Mouse (Mus musculus) liver, embryonic 14.5 days (tissue): ENCODE results near the gene Inka1. TPM values are rescaled to one million over a fixed set of nuclear protein-coding genes. Genes with fewer than 3 reads are reported as not detected.

ENCODE experiments used
- ATAC-seq: fragments of 200-750 bp; cut with Nextera tagmentation; 2 replicates; pipeline ENCODE4 v1.8.0; 2017; ENCODE audit warnings: moderate number of reproducible peaks, mild to moderate bottlenecking, moderate library complexity; ENCODE audit not compliant: insufficient read depth
- DNase-seq, 3 experiments: peaks; one replicate each; pipeline ENCODE4 v3.0.0-alpha.2; 2012 to 2013; ENCODE audit warnings: low read depth in 3 of 3, low spot score in 3 of 3
- H3K27ac ChIP-seq: fragments of 300-500 bp; sonication (generic); 2 replicates; pipeline ENCODE4 v1.5.1; 2014; ENCODE audit warnings: moderate library complexity, mild to moderate bottlenecking, control low read depth, inconsistent platforms
- H3K27me3 ChIP-seq: fragments of 300-500 bp; sonication (generic); 2 replicates; pipeline ENCODE4 v1.6.1; 2014; ENCODE audit warnings: mild to moderate bottlenecking, low read length, moderate library complexity; ENCODE audit not compliant: control insufficient read depth, insufficient read depth
- H3K36me3 ChIP-seq: fragments of 300-500 bp; sonication (generic); replicated peaks from 2 replicates; pipeline ENCODE4 v1.6.1; 2014; ENCODE audit warnings: low read depth; ENCODE audit not compliant: control insufficient read depth, insufficient read depth
- H3K4me1 ChIP-seq, 2 experiments: fragments of 200-500 bp in 1 of 2; fragments of 300-500 bp in 1 of 2; sonication (generic) in 1 of 2; replicated peaks; 2 replicates each; pipeline ENCODE4 v1.6.1; 2012 to 2014; ENCODE audit warnings: antibody characterized with exemption in 1 of 2, inconsistent platforms in 1 of 2, low read length in 1 of 2; ENCODE audit not compliant: control insufficient read depth in 2 of 2, insufficient read depth in 2 of 2
- H3K4me2 ChIP-seq: fragments of 300-500 bp; sonication (generic); 2 replicates; pipeline ENCODE4 v1.6.1; 2014; ENCODE audit warnings: low read depth, mild to moderate bottlenecking, control low read depth, moderate library complexity
- H3K4me3 ChIP-seq, 2 experiments: fragments of 200-500 bp in 1 of 2; fragments of 300-500 bp in 1 of 2; sonication (generic) in 1 of 2; 2 replicates each; pipeline ENCODE4 v1.5.1; 2012 to 2014; ENCODE audit warnings: low read depth in 2 of 2, low read length in 2 of 2, mild to moderate bottlenecking in 2 of 2, control low read depth in 1 of 2, inconsistent platforms in 1 of 2, moderate library complexity in 1 of 2; ENCODE audit not compliant: insufficient read depth in 1 of 2
- H3K9ac ChIP-seq: fragments of 300-500 bp; sonication (generic); replicated peaks from 2 replicates; pipeline ENCODE4 v1.6.1; 2014; ENCODE audit warnings: mild to moderate bottlenecking, control low read depth, moderate library complexity
- H3K9me3 ChIP-seq: fragments of 300-500 bp; sonication (generic); 2 replicates; pipeline ENCODE4 v1.6.1; 2016; ENCODE audit warnings: low read length, mixed read lengths; ENCODE audit not compliant: control insufficient read depth
- CTCF ChIP-seq: IDR thresholded peaks from 2 replicates; pipeline ENCODE4 v1.5.1; 2016; ENCODE audit warnings: antibody characterized with exemption, low read depth, control low read depth
- EP300 ChIP-seq: IDR thresholded peaks from 2 replicates; pipeline ENCODE4 v1.6.1; 2016; ENCODE audit warnings: antibody characterized with exemption, low read depth
- WGBS: fragments of 180-500 bp; shearing (Covaris S2); extraction: QIAGEN DNeasy Blood & Tissue Kit; methylation state at CpG from one replicate; pipeline ENCODE4 v1.1.7; 2014; ENCODE audit not compliant: insufficient replicate concordance; 5-methylcytosine and 5-hydroxymethylcytosine counted together
- polyA plus RNA-seq, 2 experiments: library from polyadenylated mRNA; depleted of rRNA in 1 of 2; stranded (reverse) in 1 of 2; unstranded in 1 of 2; fragments of >200 nt; fragmentation: Nextera tagmentation in 1 of 2; extraction: Ambion mirVana in 1 of 2; gene quantifications; 2 replicates each; pipeline versions ENCODE4 v1.2.1 to v1.2.3; 2012 to 2014

Inka1 gene
- polyA plus RNA-seq, 2 experiments, result 33.0 to 51.6 TPM

DNA sequence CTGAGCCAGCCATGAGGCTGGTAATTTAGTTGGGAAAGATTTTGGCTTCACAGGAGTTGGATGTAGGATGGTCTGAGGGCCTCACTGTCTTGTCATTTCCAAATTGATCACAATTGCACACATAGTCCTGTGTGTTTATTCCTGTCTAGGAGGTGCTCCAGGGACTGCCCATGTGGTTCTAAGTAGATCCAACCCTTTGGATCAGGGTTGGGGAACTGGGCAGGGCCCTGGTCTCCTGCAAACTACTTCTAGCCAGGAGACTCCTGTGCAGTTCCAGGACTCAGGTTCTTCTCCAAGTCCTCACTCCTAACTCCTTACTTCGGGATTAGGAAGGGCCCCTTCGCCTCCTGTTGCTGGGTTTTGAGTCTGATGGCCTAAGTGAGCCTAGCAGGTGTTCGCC, 50.3 kb downstream of the Inka1 start, which contains the start of gene Camkv:
Camkv (plus strand) TSS at position 301 of the 400 bp plus-strand sequence.
- peaks cover 41% of the 10 kb centered on the region for H3K27me3 ChIP-seq
- H3K27ac ChIP-seq, result no peak within 1 kb of the TSS
- H3K36me3 ChIP-seq, result no peaks in the 10 kb centered on the region
- H3K4me1 ChIP-seq, result no peaks in the 10 kb centered on the region
- peak within 1 kb of the TSS; percentile 9 to 12; a peak in 2 of 4 replicates for H3K4me3 ChIP-seq
- TF ChIP-seq CTCF (no peak), EP300 (no peak)
- H3K9ac ChIP-seq, result no peak within 1 kb of the TSS
- H3K4me2 ChIP-seq, result peak within 1 kb of the TSS; percentile 38
- WGBS, result 43% methylated on average over 3 of the region's 3 CpGs
- H3K9me3 ChIP-seq, result no peaks in the 10 kb centered on the region
- no peak for ATAC-seq
- DNase-seq, result no peak

Other genes starting within 250 kb of the Inka1 start
- gene Rbm5, start 214.9 kb downstream of the Inka1 start, polyA plus RNA-seq (2012; rRNA removed), result 23.7 and 35.2 TPM in 2 replicates
- 40.8 and 45.1 TPM in 2 replicates for gene Rbm5, start 214.9 kb downstream of the Inka1 start, polyA plus RNA-seq (2014; fragmentation: Nextera tagmentation; extraction: Ambion mirVana)
- 14.2 and 18.9 TPM in 2 replicates for gene Rbm6, start 112.6 kb downstream of the Inka1 start, polyA plus RNA-seq (2012; rRNA removed)
- gene Rbm6, start 112.6 kb downstream of the Inka1 start, polyA plus RNA-seq (2014; fragmentation: Nextera tagmentation; extraction: Ambion mirVana), result 19.4 and 20.9 TPM in 2 replicates
- gene Mon1a, start 97.7 kb downstream of the Inka1 start, polyA plus RNA-seq (2012; rRNA removed), result 4.0 and 4.5 TPM in 2 replicates
- gene Mon1a, start 97.7 kb downstream of the Inka1 start, polyA plus RNA-seq (2014; fragmentation: Nextera tagmentation; extraction: Ambion mirVana), result 3.8 and 4.5 TPM in 2 replicates
- 1.2 and 1.7 TPM in 2 replicates for gene Mst1r, start 79.0 kb downstream of the Inka1 start, polyA plus RNA-seq (2012; rRNA removed)
- 0.37 TPM in 2 replicates for gene Mst1r, start 79.0 kb downstream of the Inka1 start, polyA plus RNA-seq (2014; fragmentation: Nextera tagmentation; extraction: Ambion mirVana)
- not detected in 2 replicates for gene Actl11, start 57.4 kb downstream of the Inka1 start, polyA plus RNA-seq (2012; rRNA removed)
- not detected in 2 replicates for gene Actl11, start 57.4 kb downstream of the Inka1 start, polyA plus RNA-seq (2014; fragmentation: Nextera tagmentation; extraction: Ambion mirVana)
- 0.10 and 0.18 TPM in 2 replicates for gene Camkv, start 50.2 kb downstream of the Inka1 start, polyA plus RNA-seq (2012; rRNA removed)
- not detected in 2 replicates for gene Camkv, start 50.2 kb downstream of the Inka1 start, polyA plus RNA-seq (2014; fragmentation: Nextera tagmentation; extraction: Ambion mirVana)
- 5.3 and 7.4 TPM in 2 replicates for gene Traip, start 35.7 kb downstream of the Inka1 start, polyA plus RNA-seq (2012; rRNA removed)
- 13.3 and 18.1 TPM in 2 replicates for gene Traip, start 35.7 kb downstream of the Inka1 start, polyA plus RNA-seq (2014; fragmentation: Nextera tagmentation; extraction: Ambion mirVana)
- gene Uba7, start 10.4 kb downstream of the Inka1 start, polyA plus RNA-seq (2012; rRNA removed), result 69.4 and 83.3 TPM in 2 replicates
- 49.1 and 54.2 TPM in 2 replicates for gene Uba7, start 10.4 kb downstream of the Inka1 start, polyA plus RNA-seq (2014; fragmentation: Nextera tagmentation; extraction: Ambion mirVana)
- 0.53 and 0.64 TPM in 2 replicates for gene Gm20661, start 2.8 kb downstream of the Inka1 start, polyA plus RNA-seq (2012; rRNA removed)
- gene Gm20661, start 2.8 kb downstream of the Inka1 start, polyA plus RNA-seq (2014; fragmentation: Nextera tagmentation; extraction: Ambion mirVana), result 0.06 and 0.34 TPM in 2 replicates
- 2.7 and 3.5 TPM in 2 replicates for gene Cdhr4, start 6.6 kb upstream of the Inka1 start, polyA plus RNA-seq (2012; rRNA removed)
- gene Cdhr4, start 6.6 kb upstream of the Inka1 start, polyA plus RNA-seq (2014; fragmentation: Nextera tagmentation; extraction: Ambion mirVana), result 0.38 and 1.1 TPM in 2 replicates
- 0.47 and 0.95 TPM in 2 replicates for gene Gm20662, start 10.5 kb upstream of the Inka1 start, polyA plus RNA-seq (2012; rRNA removed)
- not detected in 2 replicates for gene Gm20662, start 10.5 kb upstream of the Inka1 start, polyA plus RNA-seq (2014; fragmentation: Nextera tagmentation; extraction: Ambion mirVana)
- 24.9 and 30.9 TPM in 2 replicates for gene Ip6k1, start 16.6 kb upstream of the Inka1 start, polyA plus RNA-seq (2012; rRNA removed)
- gene Ip6k1, start 16.6 kb upstream of the Inka1 start, polyA plus RNA-seq (2014; fragmentation: Nextera tagmentation; extraction: Ambion mirVana), result 13.3 and 14.7 TPM in 2 replicates
- gene Gmppb, start 63.4 kb upstream of the Inka1 start, polyA plus RNA-seq (2012; rRNA removed), result 6.7 and 12.9 TPM in 2 replicates
- gene Gmppb, start 63.4 kb upstream of the Inka1 start, polyA plus RNA-seq (2014; fragmentation: Nextera tagmentation; extraction: Ambion mirVana), result 14.3 and 15.5 TPM in 2 replicates
- 0.51 and 0.75 TPM in 2 replicates for gene Amigo3, start 67.3 kb upstream of the Inka1 start, polyA plus RNA-seq (2012; rRNA removed)
- 0.89 and 1.4 TPM in 2 replicates for gene Amigo3, start 67.3 kb upstream of the Inka1 start, polyA plus RNA-seq (2014; fragmentation: Nextera tagmentation; extraction: Ambion mirVana)
- gene Mst1, start 94.6 kb upstream of the Inka1 start, polyA plus RNA-seq (2012; rRNA removed), result 21.0 and 21.3 TPM in 2 replicates
- 24.1 and 29.7 TPM in 2 replicates for gene Mst1, start 94.6 kb upstream of the Inka1 start, polyA plus RNA-seq (2014; fragmentation: Nextera tagmentation; extraction: Ambion mirVana)
- 139 and 146 TPM in 2 replicates for gene Rnf123, start 97.5 kb upstream of the Inka1 start, polyA plus RNA-seq (2012; rRNA removed)
- gene Rnf123, start 97.5 kb upstream of the Inka1 start, polyA plus RNA-seq (2014; fragmentation: Nextera tagmentation; extraction: Ambion mirVana), result 88.2 and 102 TPM in 2 replicates
- gene Apeh, start 108.7 kb upstream of the Inka1 start, polyA plus RNA-seq (2012; rRNA removed), result 126 and 150 TPM in 2 replicates
- gene Apeh, start 108.7 kb upstream of the Inka1 start, polyA plus RNA-seq (2014; fragmentation: Nextera tagmentation; extraction: Ambion mirVana), result 153 and 172 TPM in 2 replicates
- gene Bsn, start 204.5 kb upstream of the Inka1 start, polyA plus RNA-seq (2012; rRNA removed), result 0.86 and 1.1 TPM in 2 replicates
- gene Bsn, start 204.5 kb upstream of the Inka1 start, polyA plus RNA-seq (2014; fragmentation: Nextera tagmentation; extraction: Ambion mirVana), result 1.1 and 1.4 TPM in 2 replicates